Mouse (Mus musculus): Measurements from ENCODE around the gene Sord. TPM values are rescaled to one million over a fixed set of nuclear protein-coding genes. Genes with fewer than 3 reads are reported as not detected.

Sord gene
- polyA plus RNA-seq, 1 experiment from 2014 or later, result 20.6 TPM

- Histone ChIP-seq H3K4me2 (ENCODE audit: low read depth) (peak overlapping the region; percentile 41), H3K4me1 (ENCODE audit: control insufficient read depth, insufficient read depth, low read length) (peaks cover 7% of the 10 kb centered on the region), H3K4me3 (ENCODE audit: low read depth, low read length) (peak overlapping the region; percentile 23), H3K27ac (ENCODE audit: low read depth, low read length) (no peak overlapping the region), H3K27me3 (ENCODE audit: control insufficient read depth, insufficient read depth, low read length) (peaks cover 55% of the 10 kb centered on the region), H3K9ac (ENCODE audit: low read length) (no peak overlapping the region), H3K36me3 (ENCODE audit: control insufficient read depth, insufficient read depth, low read length) (no peaks in the 10 kb centered on the region), H3K9me3 (ENCODE audit: control insufficient read depth, low read length) (no peaks in the 10 kb centered on the region)
- ATAC-seq (ENCODE audit: insufficient read depth, low FRiP score, low TSS enrichment) (0 out of 2 replicates have a peak, but pooled peaks have one; percentile 7), DNase-seq (ENCODE audit: low spot score) (no peak)
- WGBS, result 8% methylated on average over 23 of the region's 23 CpGs
Measured at GRCm38 (mm10) chr2:122301921-122302573, 67.5 kb downstream of the Sord start.

GRCm38 (mm10) chr2:122302574-122303241, 68.2 kb downstream of the Sord start:
- ATAC-seq (ENCODE audit: insufficient read depth, low FRiP score, low TSS enrichment) (no peak), DNase-seq (ENCODE audit: low spot score) (peak; percentile 75)
- Histone ChIP-seq H3K27ac (ENCODE audit: low read depth, low read length) (no peak overlapping the region), H3K4me2 (ENCODE audit: low read depth) (no peak overlapping the region), H3K9me3 (ENCODE audit: control insufficient read depth, low read length) (no peaks in the 10 kb centered on the region), H3K9ac (ENCODE audit: low read length) (no peak overlapping the region), H3K27me3 (ENCODE audit: control insufficient read depth, insufficient read depth, low read length) (peaks cover 49% of the 10 kb centered on the region), H3K36me3 (ENCODE audit: control insufficient read depth, insufficient read depth, low read length) (no peaks in the 10 kb centered on the region), H3K4me1 (ENCODE audit: control insufficient read depth, insufficient read depth, low read length) (peaks cover 4% of the 10 kb centered on the region), H3K4me3 (ENCODE audit: low read depth, low read length) (no peak overlapping the region)
- 12% methylated on average over 9 of the region's 9 CpGs for WGBS

- no peak overlapping the region for H3K4me3 ChIP-seq (ENCODE audit: low read depth, low read length)
- peaks cover 31% of the 10 kb centered on the region for H3K27me3 ChIP-seq (ENCODE audit: control insufficient read depth, insufficient read depth, low read length)
- no peak overlapping the region for H3K9ac ChIP-seq (ENCODE audit: low read length)
- no peaks in the 10 kb centered on the region for H3K9me3 ChIP-seq (ENCODE audit: control insufficient read depth, low read length)
- ATAC-seq (ENCODE audit: insufficient read depth, low FRiP score, low TSS enrichment) (no peak), DNase-seq (ENCODE audit: low spot score) (no peak)
- H3K27ac ChIP-seq (ENCODE audit: low read depth, low read length), result no peak overlapping the region
- H3K36me3 ChIP-seq (ENCODE audit: control insufficient read depth, insufficient read depth, low read length), result no peaks in the 10 kb centered on the region
- 88% methylated on average over 6 of the region's 6 CpGs for WGBS
- no peaks in the 10 kb centered on the region for H3K4me1 ChIP-seq (ENCODE audit: control insufficient read depth, insufficient read depth, low read length)
- no peak overlapping the region for H3K4me2 ChIP-seq (ENCODE audit: low read depth)
Measured at GRCm38 (mm10) chr2:122304544-122304943, 70.0 kb downstream of the Sord start.

- H3K27ac ChIP-seq (ENCODE audit: low read depth, low read length), result no peak overlapping the region
- H3K4me3 ChIP-seq (ENCODE audit: low read depth, low read length), result no peak overlapping the region
- no peak for DNase-seq (ENCODE audit: low spot score)
- H3K36me3 ChIP-seq (ENCODE audit: control insufficient read depth, insufficient read depth, low read length), result no peaks in the 10 kb centered on the region
- no peaks in the 10 kb centered on the region for H3K4me1 ChIP-seq (ENCODE audit: control insufficient read depth, insufficient read depth, low read length)
- peaks cover 23% of the 10 kb centered on the region for H3K27me3 ChIP-seq (ENCODE audit: control insufficient read depth, insufficient read depth, low read length)
- H3K9ac ChIP-seq (ENCODE audit: low read length), result no peak overlapping the region
- H3K9me3 ChIP-seq (ENCODE audit: control insufficient read depth, low read length), result no peaks in the 10 kb centered on the region
- 87% methylated on average over 16 of the region's 16 CpGs for WGBS
- no peak overlapping the region for H3K4me2 ChIP-seq (ENCODE audit: low read depth)
- no peak for ATAC-seq (ENCODE audit: insufficient read depth, low FRiP score, low TSS enrichment)
Measured at GRCm38 (mm10) chr2:122305097-122305892, 70.7 kb downstream of the Sord start.

GRCm38 (mm10) chr2:122306184-122306583, 71.6 kb downstream of the Sord start:
- peaks cover 14% of the 10 kb centered on the region for H3K27me3 ChIP-seq (ENCODE audit: control insufficient read depth, insufficient read depth, low read length)

GRCm38 (mm10) chr2:122309647-122310046, 75.1 kb downstream of the Sord start:
- H3K9ac ChIP-seq (ENCODE audit: low read length), result no peak overlapping the region
- H3K36me3 ChIP-seq (ENCODE audit: control insufficient read depth, insufficient read depth, low read length), result no peaks in the 10 kb centered on the region
- DNase-seq (ENCODE audit: low spot score) (no peak), ATAC-seq (ENCODE audit: insufficient read depth, low FRiP score, low TSS enrichment) (no peak)
- H3K9me3 ChIP-seq (ENCODE audit: control insufficient read depth, low read length), result no peaks in the 10 kb centered on the region
- peaks cover 22% of the 10 kb centered on the region for H3K27me3 ChIP-seq (ENCODE audit: control insufficient read depth, insufficient read depth, low read length)
- no peaks in the 10 kb centered on the region for H3K4me1 ChIP-seq (ENCODE audit: control insufficient read depth, insufficient read depth, low read length)
- H3K4me3 ChIP-seq (ENCODE audit: low read depth, low read length), result no peak overlapping the region
- H3K27ac ChIP-seq (ENCODE audit: low read depth, low read length), result no peak overlapping the region
- no peak overlapping the region for H3K4me2 ChIP-seq (ENCODE audit: low read depth)
- WGBS, result 54% methylated on average over 3 of the region's 3 CpGs

More at GRCm38 (mm10) chr2:122306184-122306583, 71.6 kb downstream of the Sord start:
- H3K4me2 ChIP-seq (ENCODE audit: low read depth), result no peak overlapping the region
- no peak overlapping the region for H3K9ac ChIP-seq (ENCODE audit: low read length)
- no peak overlapping the region for H3K4me3 ChIP-seq (ENCODE audit: low read depth, low read length)
- H3K36me3 ChIP-seq (ENCODE audit: control insufficient read depth, insufficient read depth, low read length), result no peaks in the 10 kb centered on the region
- H3K4me1 ChIP-seq (ENCODE audit: control insufficient read depth, insufficient read depth, low read length), result no peaks in the 10 kb centered on the region
- DNase-seq (ENCODE audit: low spot score) (no peak), ATAC-seq (ENCODE audit: insufficient read depth, low FRiP score, low TSS enrichment) (no peak)
- H3K9me3 ChIP-seq (ENCODE audit: control insufficient read depth, low read length), result no peaks in the 10 kb centered on the region
- no peak overlapping the region for H3K27ac ChIP-seq (ENCODE audit: low read depth, low read length)
- WGBS, result 58% methylated on average over 4 of the region's 4 CpGs

GRCm38 (mm10) chr2:122311561-122311960, 77.0 kb downstream of the Sord start:
- H3K9me3 ChIP-seq (ENCODE audit: control insufficient read depth, low read length), result no peaks in the 10 kb centered on the region
- H3K27me3 ChIP-seq (ENCODE audit: control insufficient read depth, insufficient read depth, low read length), result peaks cover 22% of the 10 kb centered on the region
- H3K4me2 ChIP-seq (ENCODE audit: low read depth), result no peak overlapping the region
- no peaks in the 10 kb centered on the region for H3K36me3 ChIP-seq (ENCODE audit: control insufficient read depth, insufficient read depth, low read length)
- DNase-seq (ENCODE audit: low spot score) (no peak), ATAC-seq (ENCODE audit: insufficient read depth, low FRiP score, low TSS enrichment) (no peak)
- WGBS, result 60% methylated on average over 2 of the region's 2 CpGs
- no peak overlapping the region for H3K27ac ChIP-seq (ENCODE audit: low read depth, low read length)
- H3K4me3 ChIP-seq (ENCODE audit: low read depth, low read length), result no peak overlapping the region
- H3K4me1 ChIP-seq (ENCODE audit: control insufficient read depth, insufficient read depth, low read length), result no peaks in the 10 kb centered on the region
- no peak overlapping the region for H3K9ac ChIP-seq (ENCODE audit: low read length)

- Histone ChIP-seq H3K9me3 (ENCODE audit: control insufficient read depth, low read length) (no peaks in the 10 kb centered on the region), H3K4me1 (ENCODE audit: control insufficient read depth, insufficient read depth, low read length) (no peaks in the 10 kb centered on the region), H3K4me2 (ENCODE audit: low read depth) (peak overlapping the region; percentile 9; the same call in 1 of the 2 replicates), H3K27me3 (ENCODE audit: control insufficient read depth, insufficient read depth, low read length) (peaks cover 22% of the 10 kb centered on the region), H3K9ac (ENCODE audit: low read length) (no peak overlapping the region), H3K36me3 (ENCODE audit: control insufficient read depth, insufficient read depth, low read length) (no peaks in the 10 kb centered on the region), H3K27ac (ENCODE audit: low read depth, low read length) (no peak overlapping the region), H3K4me3 (ENCODE audit: low read depth, low read length) (peak overlapping the region; percentile 6)
- ATAC-seq (ENCODE audit: insufficient read depth, low FRiP score, low TSS enrichment), result peak; percentile 60; the same call in 1 of the 2 replicates
- DNase-seq (ENCODE audit: low spot score), result peak; percentile 73
- WGBS, result 3% methylated on average over 27 of the region's 27 CpGs
Measured at GRCm38 (mm10) chr2:122312722-122313417, 78.3 kb downstream of the Sord start.
